Mouse (Mus musculus) thymus, postnatal 0 days (tissue): Measurements from ENCODE around the gene Zfp3. TPM values are rescaled to one million over a fixed set of nuclear protein-coding genes. Genes with fewer than 3 reads are reported as not detected.
A peak's percentile ranks its signal among the peaks of the same experiment; 100 is the strongest.
"Not testable (repeated sequence)": the region's sequence is repeated elsewhere in the genome, so short reads cannot be mapped to it uniquely, and the experiment has no call there.

Experiments used
- DNase-seq: peaks from one replicate; pipeline ENCODE4 v3.0.0-alpha.2; 2015; ENCODE audit warnings: low spot score
- polyA plus RNA-seq: library from polyadenylated mRNA; unstranded; fragments of >200 nt; fragmentation: Nextera tagmentation; extraction: Ambion mirVana; gene quantifications from 2 replicates; pipeline ENCODE4 v1.2.1, GENCODE M21; 2015

Gene Zfp3
- polyA plus RNA-seq, 1 experiment from 2014 or later = 7.6 TPM

DNA sequence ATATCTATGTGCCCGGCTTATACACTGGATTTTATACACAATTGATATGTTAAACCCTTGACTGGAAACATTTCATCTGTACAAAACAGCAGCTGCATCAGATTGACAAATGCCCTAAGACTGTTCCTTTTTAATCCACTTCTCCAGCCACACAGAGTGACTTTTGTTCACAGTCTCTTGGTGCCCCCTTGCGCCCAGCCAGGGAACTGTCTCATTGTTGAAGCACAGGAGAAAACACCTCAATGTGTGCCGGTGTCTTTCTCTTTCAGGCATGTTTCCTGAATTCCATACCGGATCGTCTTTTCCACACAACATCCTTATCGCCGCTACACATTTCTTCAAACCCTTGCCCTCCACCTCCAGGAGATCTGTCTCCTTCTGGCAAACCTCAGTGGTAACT is 8.4 kb upstream of the Zfp3 start:
- peak; percentile 80 for DNase-seq

DNA sequence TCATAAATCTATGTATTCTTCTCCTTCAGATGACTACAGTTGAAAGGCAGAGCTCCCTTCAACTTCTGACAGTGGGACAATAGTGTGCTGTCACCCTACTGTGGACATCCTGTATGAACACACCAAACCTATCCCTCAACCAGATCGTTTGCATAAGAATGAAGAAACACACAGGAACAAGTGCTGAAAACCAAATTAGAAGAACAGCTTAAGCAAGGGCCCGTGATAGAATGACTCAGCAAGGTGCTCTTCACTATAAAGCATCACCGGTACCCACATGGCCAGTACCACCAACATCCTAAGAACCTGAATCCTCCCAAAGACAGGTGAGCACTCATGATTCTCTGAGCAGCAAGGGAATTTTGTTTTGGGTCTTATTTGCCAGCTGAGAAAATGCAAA is 3.6 kb upstream of the Zfp3 start:
- DNase-seq = not testable (repeated sequence)

DNA sequence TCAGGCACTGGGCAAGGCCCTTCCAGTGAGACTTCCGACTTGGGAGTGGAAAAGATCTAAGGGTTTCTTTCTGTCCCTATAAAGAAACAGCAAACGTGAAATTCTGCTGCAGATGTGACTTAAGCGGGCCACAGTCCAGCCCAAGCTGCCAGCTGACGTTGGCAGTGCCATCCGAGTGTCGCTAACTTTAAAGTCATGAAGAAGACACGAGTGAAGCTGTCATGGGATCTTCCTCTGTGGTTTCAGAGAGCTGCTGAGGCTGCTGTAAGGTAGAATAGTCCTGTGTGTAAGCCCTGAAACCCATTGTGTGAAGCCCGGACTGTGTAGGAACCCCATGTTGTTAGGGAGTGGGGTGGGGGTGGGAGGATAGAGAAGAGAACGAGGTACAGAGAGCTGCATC is 1.4 kb upstream of the Zfp3 start:
- peak; percentile 20 for DNase-seq

DNA sequence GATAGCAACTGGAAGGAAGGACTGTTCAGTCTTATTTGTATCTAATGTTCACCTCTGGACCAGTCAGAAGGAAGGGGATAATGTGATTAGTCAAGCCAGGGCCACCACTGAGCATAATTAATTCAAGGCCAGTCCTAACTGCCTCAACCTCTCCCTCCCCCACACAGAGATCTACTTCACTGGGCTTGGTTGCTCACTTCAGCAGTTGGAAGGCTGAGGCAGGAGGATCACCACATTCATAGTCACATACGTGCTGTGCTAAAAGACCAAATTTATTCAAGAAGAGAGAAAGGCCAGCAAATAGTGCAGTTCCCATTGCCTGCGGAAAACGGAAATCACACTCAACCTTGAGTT is 450 bp upstream of the Zfp3 start:
- no peak for DNase-seq

DNA sequence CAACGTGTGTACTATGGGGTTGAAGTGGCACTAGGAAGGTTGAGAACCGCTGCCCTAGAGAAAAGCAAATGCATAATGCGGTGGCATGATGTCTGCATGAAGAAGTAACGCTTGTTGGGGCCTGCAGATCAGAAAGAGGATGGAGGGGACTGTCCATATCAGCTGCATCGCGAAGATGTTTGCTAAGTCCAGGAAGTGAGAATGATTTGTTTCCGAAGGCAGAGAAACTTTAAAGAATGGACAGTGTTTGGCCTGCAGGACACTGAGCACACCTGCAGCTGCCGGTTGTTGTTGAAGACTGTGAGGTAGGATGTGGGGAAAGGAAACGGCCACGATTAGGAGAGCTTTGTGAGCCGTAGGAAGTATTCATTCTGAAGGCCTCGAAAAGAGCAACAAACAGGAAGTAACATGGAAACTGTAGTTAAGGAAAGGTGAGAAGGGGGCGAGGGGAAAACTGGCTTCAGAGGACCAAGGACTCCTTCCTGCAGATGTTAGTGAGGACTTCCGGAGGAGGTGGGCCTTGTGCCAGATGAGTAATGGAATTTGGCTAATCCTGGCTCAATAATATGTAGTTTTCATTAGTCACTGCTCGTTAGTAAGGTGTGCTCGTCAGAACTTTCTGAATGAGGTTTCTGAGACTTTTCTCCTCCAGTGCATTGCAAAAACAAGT is 1.9 kb downstream of the Zfp3 start:
- peak; percentile 30 for DNase-seq

DNA sequence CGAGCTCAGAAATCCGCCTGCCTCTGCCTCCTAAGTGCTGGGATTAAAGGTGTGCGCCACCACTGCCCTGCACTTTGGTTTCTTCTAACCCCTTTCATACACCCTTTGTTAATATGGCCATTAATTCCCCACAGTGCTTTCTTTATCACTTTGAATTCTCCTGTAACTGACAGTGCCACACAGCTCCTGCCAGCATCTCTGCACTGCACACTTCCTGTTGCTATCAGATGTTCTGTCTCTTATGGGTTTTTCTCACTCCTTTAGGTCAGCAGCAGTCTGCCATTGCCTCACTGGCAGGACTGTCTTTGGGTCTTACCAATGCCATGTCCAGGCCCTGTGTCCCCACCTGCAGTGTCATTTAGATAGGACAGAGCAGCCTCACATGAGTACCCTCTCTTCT is 6.8 kb downstream of the Zfp3 start:
- no peak for DNase-seq

DNA sequence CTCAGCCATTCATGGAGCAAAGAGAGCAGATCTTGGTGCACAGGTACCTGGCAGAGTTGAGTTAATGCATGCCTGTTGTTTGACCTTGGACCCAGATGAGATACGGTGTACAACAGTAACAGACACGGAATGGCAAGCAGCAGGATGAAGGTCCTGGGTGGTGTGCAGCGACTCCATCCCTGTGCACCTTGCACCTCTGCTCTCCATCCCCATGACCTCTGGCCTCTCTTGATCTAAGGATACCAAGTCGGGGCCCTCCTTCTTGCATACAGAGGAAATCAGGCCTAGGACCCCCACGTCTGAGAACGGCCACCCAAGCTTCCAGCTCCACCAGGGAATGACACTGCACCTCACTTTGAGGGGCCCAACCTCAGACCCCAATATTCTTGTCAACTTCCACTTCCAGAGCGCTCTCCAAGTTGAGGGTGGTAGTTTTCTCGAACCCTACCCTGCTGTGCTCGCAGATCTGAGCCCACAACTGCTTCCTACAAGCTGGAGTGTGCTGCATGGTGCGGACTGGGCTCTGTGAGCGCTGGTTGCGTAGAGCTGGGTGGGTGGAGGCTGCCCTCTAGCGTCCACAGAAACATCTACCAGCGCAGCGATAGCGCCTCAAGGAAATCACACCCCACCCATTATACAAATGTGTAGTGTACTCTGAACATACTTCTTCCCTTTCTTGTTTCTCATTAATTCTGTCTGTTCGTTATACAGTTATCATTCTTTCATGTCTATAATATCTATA is 13.0 kb downstream of the Zfp3 start:
- peak; percentile 81 for DNase-seq

DNA sequence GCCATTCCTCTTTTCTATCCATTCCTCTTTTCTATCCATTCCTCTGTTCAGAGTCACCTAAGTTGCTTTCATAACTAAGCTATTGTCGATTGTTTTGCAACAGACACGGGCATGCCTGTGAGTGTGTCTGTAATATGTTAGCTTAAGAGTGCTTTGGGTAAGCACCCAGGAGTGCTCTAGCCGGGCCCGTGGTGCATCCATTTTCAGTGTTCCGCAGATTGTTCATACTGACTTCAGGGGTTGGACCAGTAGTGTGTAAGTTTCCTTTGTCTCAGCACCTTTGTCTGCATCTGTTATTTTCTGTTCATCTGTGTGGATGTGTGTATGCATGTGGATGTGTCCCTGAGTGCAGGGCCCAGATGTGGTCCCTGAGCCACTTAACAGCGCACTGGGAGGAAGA is 13.6 kb downstream of the Zfp3 start:
- DNase-seq = no peak

DNA sequence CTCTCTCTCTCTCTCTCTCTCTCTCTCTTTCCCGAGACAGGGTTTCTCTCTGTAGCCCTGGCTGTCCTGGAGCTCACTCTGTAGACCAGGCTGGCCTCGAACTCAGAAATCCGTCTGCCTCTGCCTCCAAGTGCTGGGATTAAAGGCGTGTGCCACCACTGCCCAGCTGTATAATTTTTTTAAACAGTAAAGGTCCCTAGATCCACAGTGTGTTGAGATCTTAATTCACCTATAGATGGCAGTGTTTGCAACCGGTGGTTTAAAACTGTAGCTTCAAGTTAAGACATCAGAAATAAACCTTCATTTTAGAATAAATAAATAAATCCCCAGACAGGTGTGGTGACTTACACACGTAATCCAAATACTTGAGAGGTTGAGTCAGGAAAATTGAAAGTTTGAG is 14.0 kb downstream of the Zfp3 start:
- DNase-seq = peak; percentile 38

DNA sequence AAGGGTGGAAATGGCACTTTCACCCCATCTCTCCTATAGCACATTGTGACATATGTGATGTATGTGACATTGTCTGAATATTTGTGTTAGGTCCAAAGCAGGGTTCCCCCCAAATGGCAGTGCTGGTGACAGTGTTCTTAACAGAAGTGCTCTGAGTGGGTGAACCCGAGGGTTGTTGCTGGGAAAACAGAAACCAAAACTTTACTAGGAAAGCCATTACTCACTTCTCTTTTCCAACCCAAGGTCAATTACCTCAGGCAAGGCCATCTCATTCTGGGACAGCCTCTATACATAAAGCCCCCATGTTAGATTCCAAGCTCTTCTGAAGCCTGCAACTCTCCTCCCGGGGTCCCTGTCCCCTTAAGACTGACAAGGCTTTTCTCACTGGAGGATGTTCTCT is 21.9 kb downstream of the Zfp3 start:
- no peak for DNase-seq

DNA sequence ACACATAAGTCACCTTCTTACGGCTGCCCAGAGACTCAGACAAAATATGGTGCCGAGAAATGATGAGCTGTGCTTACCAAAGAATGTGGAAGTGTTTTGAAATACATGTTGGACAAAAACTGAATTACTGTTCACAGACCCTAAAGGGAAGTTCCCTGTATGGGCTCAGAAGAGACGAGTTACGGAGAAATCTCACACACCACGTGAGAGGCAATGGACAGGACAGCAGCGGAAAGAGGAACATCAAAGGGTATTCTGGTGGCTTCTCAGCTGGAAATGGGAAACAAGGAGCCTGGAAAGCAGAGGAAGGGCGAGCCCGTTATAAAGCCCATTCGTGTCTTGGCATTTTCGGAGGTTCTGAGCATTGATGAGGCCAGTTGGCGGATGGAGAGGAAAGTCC is 23.0 kb downstream of the Zfp3 start:
- no peak for DNase-seq

DNA sequence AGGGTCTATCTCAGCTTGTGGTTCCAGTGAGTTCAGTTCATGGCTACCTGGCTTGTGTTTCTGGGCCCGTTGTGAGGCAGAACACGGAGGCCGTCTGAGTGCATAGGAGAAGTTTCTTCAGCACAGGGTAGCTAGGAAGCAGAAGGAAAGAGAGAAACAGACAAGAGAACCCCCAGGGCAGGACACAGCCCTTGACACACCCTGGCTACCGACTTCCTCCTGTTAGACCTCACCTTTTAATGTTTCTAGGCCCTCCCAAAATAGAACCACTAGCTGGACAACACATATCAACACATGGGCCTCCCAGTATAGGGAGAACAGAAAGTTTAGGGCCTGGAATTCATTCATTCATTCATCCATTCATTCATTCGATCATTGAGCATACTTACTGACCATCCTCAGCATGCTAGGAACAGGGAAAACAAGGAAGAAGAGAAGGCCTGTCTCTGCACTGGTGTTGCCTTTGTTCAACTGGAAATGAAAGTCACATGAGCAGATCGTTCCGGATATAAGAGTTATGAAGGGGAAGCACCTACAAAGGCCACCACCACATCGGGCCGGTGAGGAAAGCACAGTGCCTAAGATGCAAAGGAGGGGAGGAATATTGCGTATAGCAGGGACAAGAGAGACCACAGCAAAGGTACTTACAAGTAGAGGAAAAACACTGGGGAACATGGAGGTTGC is 25.1 kb downstream of the Zfp3 start:
- no peak for DNase-seq

DNA sequence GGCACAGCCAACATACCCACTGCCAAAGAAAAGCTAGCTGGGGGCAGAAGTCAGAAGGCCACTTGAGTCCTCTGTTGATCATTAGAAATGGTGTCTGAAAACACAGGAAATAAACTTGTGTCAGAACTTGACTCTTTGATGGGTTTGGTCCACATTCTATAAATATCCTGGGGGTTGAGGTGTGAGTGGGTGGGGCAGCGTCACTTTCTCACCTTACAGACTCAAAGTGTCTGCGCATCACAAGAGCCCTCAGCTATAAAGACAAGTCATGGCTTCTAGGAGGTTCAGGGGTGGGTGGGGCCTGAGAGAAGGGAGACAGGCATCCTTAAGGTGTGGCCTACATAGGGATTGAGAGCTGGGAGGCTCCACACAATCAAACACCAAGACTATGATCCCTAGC is 26.4 kb downstream of the Zfp3 start:
- DNase-seq = no peak

DNA sequence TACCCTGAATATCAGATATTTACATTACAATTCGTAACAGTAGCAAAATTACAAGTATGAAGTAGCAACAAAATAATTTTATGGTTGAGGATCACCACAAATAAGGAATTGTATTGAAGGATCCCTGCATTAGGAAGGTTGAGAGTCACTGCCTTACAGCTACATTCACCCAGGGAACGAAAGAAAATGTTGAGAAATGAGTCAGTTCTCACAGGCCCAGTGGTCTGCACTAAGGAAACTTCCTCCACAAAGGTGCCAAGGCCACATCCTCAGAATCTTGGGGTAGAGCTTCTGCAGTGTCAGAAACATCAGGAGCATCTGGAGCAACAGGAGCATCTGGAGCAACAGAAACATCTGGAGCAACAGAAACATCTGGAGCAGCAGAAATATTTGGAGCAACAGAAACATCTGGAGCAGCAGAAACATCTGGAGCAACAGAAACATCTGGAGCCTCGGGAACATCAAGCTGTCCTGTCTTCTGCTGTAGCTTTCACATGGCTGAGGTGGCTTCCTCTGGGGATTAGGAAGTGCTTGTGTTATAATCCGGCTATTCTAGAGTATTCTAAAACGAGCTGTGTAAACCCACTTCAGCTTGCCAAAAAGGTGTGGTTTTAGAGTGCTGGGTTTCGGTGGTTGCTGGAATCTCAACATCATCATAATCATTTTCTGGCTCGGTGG is 27.0 kb downstream of the Zfp3 start:
- no peak for DNase-seq

DNA sequence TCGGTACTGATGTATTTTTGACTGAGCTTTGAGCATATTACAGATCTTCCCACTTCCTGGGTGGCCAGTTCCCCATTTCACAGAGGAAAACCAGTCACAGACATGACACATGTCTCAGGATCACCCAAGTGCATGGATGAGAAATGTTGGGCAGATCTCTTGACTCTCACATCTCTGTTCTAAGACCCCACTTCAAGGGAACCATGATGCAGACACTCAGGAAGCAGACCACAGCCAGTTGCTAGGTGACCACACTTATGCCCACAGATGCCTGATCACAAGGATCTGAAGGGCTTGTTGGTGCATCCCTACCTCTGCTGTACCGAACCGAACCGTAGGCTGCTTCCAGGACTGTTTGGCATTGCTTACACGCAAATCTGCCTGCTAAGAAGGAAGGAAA is 27.7 kb downstream of the Zfp3 start:
- no peak for DNase-seq

DNA sequence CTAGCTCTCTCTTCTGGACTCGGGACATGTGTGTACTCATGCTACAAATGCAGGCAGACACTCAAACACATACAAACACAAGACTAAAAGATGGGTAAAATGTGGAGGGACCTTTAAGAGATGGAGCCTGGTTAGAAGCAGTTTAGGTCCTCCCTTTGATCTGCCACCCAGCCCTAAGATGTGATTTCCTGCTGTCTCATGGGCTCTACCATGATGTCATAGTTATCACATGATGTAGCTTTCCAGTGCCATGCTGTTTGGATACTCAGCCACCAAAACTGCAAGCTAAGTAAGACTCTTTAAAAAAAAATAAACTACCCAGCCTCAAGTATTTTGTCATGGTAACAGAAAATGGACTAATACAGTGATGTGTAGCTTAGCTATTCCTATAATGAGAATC is 28.4 kb downstream of the Zfp3 start:
- peak; percentile 25 for DNase-seq

DNA sequence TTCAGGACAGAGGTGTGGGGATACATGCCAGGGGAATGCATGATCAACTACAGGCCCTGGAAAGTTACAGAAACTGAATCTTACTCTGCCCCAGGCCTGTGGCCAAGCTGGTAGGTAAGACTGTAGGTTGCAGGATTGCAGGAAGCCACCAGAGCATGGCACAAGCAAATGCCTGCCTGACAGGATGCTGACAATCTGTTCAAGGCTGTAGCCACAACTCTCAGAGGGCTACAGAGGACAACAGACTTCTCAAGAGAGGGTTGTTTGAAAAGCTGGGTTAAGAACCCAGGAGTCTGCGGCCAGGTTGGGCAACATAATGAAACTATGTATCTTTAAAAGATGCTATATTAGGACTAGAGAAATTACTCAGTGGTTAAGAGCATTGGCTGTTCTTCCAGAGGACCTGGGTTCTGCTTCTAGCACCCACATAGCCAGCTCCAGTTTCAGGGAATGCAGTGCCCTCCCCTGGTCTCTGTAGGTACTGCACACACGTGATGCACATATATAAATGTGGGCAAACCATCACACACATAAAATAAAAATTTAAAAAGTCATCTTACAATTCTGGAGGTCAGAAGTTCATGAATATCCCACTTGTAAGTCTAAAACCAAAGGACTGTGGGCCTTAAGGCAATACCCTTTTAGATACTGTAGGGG is 38.3 kb downstream of the Zfp3 start:
- no peak for DNase-seq

DNA sequence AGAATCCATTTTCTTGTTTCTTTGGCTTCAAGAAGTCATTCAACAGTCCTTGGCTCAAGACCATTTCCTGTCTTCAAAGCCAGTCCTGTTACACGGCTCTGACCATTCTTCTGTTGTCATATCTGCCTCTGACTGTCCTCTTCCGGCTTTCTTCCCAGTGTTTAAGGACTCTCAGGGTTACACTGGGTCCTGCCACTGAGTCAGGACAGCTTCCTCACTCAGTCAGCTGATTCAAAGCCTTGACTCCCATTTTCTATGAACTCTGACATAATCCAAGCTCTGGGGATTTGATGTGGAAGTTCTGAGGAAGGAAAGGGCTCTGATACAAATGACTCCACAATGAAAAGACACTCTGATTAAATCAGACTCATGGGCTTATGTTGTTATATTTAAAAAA is 38.9 kb downstream of the Zfp3 start:
- no peak for DNase-seq

DNA sequence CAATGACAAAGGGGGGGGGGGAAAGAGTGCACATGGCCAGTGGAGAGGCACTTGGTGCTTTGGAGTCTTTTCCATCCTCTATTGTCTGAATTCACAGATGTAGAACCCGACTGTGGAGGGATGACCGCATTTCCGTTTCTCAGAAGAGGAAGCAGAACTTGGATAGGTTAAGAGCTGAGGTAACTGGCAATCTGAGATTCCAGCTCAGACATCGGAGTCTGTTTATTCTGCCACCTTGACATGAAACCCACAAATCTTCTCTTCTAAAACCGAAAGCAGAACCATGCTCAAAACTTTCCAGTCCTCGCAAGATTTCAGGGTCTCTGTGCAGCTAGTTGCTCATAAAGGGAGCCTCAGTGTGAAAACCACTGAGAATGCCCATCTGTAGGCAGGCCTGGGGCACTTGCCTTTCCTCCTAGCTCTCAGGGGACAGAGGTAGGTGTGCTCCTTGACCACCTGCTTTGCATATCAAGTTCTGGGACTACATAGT is 39.7 kb downstream of the Zfp3 start:
- peak; percentile 49 for DNase-seq

DNA sequence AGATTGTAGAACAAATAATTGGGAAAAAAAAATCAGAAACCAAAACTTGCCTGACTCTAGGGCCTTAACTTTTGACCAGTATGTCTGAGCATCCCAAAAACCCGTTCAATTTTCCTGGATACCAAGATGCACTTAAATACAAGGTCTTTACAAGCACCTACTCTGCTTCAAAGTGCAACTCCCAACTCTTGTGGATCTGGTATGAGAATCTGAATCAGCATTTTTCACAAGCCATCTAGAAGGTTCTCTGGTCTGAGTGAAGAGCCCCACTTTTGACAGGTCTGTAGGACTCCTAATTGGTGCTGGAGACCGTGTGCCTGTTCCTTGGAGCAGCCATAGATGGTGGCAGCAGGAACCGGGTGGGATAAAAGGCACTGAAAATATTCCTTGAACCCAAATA is 40.4 kb downstream of the Zfp3 start:
- DNase-seq = no peak

DNA sequence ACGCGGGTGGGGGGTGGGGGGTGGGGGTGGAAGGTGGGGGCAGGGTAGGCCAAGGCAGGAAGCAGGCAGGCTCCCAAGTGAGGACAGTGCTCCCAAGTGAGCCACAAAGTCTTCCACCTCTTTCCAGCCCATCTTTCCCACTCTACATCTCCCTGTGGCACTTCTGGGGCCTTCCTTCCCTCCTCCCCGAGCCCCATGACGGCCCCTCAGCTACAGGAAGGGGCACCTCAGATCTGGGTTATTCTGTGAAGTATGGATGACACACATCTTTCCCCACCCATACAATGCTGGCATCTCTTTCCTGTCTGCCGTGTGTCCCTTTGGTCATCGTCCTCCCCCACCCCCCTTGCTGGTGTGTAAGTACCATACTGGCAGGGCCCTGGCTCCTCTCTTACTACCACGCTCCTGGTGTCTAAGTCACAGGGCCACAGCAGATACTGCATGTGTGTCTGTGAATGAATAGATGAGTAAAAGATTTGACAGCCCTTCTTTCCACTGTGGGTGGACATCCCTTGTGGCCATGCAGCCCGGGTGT is 41.7 kb downstream of the Zfp3 start:
- DNase-seq = peak; percentile 14
